Mouse (Mus musculus) right cerebral cortex, postnatal 4 days (tissue): ENCODE measurements around the gene B3galt6.
A peak's percentile ranks its signal among the peaks of the same experiment; 100 is the strongest.

Experiments
- DNase-seq: peaks from one replicate; pipeline ENCODE4 v3.0.0-alpha.2; 2022

B3galt6 gene

DNA sequence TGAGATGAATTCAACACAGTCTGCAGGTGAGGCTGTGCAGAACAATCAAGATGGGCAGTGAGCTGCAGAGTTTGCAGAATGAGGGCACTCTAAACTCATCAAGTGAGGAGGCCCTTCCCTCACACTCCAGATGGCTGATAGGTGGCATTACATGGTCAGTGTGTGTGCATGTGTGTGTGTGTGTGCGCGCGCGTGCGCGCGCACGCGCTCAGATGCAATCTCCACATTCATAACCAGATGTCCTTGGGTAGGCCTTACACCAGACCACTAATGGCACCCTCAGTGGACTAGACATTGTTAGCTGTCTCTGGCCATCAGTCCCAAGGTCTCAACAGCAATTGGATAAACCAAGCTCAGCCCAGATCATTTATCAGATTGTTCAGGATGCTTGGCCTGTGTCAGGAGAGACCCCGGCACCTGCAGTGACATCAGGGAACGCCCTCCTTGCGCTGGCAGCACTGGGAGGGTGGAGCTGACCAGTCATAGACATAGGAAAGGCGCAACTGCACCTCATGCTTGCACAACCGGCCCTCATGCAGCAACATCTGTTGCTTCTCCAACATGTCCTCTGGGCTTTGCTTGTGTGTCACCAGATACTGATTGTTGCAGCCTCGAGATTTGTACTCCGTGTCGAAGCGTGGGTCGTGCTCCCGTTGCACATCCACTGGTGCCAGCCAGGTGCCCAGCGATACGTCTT, 1.1 kb downstream of the B3galt6 start:
- DNase-seq, result no peak

DNA sequence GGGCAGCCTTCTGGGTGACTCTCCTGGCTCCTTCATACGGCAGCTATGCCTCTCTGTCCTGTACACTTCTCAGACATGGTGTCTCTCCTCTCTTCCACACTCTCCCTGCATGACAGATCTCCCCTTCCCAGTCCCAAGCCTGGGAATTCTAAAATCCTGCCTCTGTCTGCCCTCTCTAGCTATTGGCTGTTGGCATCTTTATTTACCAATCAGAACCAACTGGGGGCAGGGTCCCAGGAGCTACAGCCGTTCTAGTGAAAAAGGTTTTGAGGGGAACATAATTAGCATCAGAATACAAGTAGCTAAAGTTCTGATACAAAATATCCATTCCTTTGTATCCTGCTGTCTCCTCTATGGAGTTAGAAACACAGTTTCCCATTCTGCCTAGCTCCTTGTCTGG, 8.7 kb downstream of the B3galt6 start:
- DNase-seq, result no peak

DNA sequence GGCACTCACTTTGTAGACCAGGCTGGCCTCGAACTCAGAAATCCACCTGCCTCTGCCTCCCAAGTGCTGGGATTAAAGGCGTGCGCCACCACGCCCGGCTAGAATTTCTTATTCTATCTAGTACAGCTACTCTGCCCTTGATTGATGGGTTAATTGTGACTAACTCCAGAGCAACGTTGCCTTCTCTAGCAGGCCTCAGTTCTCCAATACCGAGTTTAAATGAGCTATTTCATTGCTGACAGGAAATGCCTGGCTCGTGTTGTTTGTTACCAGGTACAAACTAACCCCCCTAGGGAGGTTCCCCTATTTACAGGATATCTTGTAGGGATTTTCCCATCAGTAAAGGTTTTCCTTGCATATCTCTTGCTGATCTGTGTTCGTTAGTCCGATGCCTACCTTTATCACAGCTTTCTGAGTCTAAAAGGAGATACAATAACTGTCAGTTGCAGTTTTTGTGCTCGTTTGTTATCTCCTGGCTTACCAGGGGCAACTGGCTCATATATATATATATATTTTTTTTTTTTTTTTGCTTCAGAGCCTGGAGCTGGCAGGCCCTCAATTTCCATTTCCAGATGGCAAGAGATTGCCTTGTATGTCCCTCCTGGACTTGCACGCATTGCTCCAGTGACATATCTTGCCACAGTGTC, 10.9 kb downstream of the B3galt6 start:
- no peak for DNase-seq

DNA sequence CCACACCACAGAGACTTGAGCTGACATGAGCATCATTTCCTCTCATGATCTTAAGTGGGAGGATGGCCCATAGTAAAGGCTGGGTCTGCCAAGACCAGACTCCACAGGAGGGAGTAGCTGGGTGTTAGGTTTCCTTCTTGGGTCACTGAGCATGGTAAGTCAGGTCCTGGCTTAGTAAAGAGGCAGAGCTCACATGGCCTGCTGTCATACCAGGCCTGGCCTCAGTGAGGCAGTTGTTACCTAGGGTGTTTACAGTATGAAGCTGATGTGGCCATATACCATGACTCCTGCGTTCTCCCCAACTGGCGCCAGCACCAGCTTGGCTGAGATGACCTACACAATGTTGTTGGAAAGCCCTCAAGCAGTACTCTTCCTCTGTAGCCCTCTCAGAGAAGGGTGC, 19.2 kb downstream of the B3galt6 start:
- no peak for DNase-seq

DNA sequence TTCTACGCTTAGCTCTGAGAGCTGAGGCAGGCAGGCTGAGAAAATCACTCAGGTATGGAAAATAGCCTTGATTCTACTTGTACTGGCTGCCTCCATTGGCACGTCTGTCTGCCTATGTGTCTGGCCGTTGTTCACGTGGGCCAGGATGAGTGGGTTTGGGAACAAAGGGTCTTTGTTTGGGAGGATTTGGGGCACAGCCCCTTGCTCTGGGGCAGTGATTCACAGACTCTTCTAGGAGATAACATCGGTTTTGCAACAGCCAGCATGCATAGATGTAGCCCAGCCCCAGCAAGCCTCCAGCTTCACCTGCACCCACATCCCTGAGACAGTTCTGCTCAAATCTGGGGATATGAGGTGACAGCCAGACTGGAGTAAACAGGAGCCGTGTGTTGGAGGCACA, 19.8 kb downstream of the B3galt6 start:
- DNase-seq, result no peak

DNA sequence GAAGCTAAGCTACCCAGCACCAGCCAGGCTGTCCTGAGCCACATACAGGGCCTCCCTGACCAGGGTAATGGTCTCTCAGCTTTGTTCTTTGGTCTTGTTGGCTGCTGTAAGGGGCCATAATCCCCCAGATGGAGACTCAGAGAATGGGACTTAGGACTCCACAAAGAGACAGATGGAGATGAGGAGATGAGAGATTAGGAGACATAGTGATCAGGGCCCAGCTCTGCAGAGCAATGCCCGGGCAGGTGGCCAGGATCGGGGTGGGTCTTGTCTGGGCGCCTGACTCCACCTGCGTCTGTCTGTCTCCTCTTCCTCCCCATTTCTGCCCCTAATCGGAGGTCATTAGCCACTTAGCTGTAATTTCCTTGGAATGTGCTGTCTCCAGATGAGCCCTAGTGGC, 22.2 kb downstream of the B3galt6 start:
- DNase-seq, result no peak

DNA sequence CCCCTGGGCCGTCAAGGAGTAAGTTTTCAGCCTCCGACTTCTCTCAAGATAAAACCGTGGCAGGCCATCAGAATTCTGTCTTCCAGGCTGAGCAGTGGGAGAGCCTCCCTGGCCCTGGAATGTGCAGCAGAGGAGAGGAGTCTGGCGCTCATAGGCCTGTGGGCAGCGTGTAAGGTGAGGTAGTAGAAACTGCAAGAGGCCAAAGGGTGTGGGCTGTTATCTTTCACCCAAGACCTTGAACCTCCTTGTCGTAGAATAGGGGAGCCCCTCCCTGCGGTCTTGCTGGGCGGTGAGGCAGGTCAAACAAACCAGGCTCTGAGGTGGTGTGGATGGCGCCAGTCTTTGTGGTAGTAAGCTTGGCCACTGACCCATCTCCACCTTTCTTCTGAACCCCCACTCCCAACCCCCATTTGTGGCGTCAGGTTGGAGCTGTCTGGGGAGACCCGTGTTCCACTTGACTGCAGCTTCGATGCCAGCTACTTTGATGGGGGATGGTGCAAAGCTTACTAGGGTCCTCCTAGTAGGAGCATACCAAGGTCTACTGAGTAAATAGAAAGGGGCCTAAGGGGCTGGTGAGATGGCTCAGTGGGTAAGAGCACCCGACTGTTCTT, 23.3 kb downstream of the B3galt6 start:
- no peak for DNase-seq

DNA sequence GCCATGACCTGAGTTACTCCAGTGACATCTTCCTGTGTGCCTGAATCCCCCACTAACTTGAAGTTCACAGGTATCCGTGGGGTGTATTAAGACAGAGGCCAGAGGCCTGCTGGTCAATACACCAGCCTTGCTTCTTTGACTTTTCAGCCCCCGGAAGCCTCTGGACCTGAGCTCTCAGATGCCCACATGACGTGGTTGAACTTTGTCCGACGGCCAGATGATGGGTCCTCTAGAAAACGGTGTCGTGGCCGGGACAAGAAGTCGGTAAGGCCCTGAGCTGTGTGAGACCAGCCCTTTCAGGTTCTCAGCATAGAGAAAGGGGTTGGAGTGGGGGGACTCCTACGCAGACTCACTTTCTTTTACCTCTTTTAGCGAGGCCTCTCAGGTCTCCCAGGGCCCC, 28.1 kb downstream of the B3galt6 start:
- no peak for DNase-seq

DNA sequence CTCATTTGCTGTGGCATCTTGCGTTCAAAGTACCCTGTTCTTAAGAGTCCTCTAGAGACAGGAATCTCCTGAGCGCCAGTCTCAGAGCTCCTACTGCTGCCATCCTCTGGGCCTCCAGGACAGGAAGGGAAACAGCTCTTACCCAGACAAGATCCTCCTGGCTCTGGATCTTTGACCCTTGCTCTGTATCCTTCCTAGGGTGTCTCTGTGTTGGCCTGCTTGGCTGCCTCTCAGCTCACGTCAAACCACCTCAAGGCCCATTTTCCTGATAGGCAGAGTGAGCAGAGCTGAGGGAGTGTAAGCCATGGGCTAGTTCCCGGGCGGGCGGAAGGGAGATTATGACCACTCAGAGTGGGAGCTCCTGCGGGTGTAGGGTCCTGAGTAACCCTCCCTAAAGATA, 29.3 kb downstream of the B3galt6 start:
- DNase-seq, result no peak

DNA sequence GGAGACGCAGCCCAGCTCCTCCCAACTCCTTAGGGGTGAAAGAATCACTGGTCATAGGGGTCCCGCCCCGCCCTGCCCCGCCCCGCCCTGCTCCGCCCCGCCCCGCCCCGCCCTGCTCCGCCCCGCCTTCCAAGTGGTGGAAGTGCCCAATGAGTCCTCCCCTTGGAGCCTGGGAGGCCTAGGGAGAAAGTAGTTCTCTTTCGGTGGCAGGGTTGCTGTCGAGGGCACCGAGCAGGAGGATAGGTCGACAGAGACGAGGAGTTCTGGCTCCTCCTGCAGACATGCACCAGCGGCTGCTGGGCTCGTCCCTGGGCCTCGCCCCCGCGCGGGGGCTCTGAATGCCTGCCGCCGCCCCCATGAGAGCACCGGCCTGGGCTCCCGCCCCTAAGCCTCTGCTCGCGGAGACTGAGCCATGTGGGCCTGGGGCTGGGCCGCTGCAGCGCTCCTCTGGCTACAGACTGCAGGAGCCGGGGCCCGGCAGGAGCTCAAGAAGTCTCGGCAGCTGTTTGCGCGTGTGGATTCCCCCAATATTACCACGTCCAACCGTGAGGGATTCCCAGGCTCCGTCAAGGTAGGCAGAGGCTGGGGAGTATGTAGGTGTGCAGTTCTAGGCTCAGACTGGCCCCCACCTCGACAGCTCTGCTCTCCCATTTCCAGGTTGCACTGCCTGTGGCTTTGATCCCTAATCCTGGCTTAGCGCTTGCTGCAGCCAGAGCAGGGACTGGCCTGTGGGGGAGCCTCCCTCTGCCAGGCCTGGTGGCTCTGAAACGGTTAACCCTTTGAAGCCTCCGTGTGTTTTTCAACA, 30.1 kb downstream of the B3galt6 start, which contains the start of gene C1qtnf12:
C1qtnf12 (plus strand) TSS at position 152 of the 805 bp plus-strand sequence.
- peak; percentile 25 for DNase-seq

DNA sequence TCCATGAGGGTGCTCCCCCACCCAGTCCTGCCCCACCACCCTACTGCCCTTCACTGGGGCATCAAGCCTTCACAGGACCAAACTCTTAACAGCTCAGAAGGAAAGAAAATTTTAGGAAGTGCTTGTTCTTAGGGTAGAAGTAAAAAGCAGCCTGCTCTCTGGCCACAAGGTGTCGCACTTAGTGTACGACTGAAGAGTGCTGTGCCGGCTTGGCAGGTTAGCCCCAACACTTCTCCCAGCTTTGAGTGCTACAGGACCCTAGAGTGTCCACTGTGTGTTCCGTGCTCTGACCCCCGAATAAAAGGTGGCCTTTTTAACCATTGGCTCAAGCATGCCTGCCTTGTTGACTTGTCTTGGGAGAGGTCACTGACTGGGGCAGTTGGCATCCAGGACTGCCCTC, 33.2 kb downstream of the B3galt6 start:
- peak; percentile 75 for DNase-seq

DNA sequence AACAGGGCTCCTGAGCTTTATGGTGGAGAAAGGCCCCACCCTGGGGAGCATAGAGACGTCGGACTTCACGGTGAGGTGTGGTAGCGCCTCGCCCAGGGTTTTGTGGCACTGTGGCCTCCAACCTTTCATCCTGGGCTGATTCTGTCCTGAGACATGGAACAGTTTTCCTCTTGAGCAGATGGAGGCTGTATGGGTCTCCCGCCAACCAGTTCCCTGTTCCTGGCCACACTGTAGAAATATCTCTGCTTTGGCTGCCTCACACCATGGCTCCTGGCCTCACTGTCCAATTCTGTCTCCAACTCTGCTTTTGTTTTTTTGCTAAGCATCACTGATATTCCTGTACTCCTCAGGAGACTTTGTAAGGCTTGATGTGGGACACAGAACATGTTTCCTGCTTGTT, 37.0 kb downstream of the B3galt6 start:
- no peak for DNase-seq

DNA sequence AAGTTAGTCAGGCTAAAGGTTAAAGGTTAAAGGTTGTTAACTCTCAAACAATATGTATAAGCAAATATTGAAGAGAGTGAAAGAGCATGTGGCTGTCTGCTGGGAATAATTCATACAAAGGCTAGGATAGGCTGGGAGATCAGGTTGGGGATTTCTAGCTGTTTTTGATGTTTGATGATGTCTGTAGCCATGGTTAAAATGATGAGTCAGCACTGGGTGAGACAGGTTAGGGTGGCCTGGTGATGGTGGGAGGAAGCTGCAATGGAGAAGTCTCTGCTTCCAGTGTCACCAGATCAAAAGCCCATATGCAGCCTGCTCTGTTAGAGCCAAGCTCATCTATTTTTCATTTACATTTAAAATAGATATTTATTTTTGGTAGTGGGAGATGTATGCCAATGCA, 45.4 kb downstream of the B3galt6 start:
- no peak for DNase-seq

DNA sequence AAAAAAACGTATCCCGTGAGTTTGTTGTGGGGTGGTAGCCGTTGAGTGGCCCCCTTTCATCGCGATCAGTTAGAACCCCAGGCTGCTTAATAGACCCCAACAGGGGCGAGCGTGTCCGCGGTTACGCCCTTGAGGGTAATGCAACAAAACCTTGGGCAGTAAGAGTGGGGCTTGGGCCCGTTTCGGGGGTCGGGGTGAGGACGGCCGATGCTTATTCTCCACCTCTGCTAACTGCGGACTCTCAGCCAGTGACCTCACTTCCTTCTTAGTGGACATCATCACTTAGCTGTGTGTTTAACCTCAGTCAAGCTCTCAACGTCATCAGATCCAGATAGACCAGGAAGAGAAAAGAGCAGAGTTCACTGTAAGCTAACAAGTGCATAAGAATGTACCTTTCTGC, 48.2 kb downstream of the B3galt6 start:
- no peak for DNase-seq

DNA sequence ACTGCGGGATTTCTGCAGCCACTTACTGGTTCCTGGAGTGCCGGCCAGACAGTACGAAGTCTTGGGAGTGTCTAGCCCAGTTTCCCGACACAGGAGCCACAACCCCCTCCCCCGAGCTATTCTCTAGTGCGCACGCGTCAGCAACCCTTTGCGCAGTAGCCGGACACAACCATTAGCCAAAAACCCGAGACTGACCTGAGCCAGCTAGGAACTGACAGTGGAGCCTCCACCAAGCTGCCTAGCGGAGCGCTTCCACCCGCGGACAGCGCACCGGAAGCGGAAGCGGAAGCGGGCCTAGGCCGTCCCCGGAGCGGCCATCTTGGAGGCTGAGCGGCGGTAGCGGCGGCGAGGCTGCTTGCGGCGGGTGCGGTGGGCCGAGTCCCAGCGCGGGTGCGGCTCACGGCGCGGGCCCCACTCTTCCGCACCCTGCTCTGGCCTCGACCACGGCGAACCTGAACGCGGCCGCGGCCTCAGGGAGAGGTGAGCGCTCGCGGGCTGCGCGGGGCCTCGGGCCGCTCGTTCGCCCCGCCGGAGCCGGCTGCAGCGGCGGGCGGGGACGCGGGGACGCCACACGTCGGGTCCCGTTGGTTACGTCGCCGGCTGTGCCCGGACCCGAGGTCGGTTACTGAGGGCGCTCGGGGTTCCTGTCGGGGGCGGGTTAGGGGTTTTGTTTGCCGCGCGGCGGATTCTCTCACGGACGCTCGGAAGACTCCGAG, 48.8 kb downstream of the B3galt6 start, which contains the start of gene Ube2j2:
Ube2j2 (plus strand) TSS at position 298 of the 716 bp plus-strand sequence.
- peak; percentile 93 for DNase-seq

DNA sequence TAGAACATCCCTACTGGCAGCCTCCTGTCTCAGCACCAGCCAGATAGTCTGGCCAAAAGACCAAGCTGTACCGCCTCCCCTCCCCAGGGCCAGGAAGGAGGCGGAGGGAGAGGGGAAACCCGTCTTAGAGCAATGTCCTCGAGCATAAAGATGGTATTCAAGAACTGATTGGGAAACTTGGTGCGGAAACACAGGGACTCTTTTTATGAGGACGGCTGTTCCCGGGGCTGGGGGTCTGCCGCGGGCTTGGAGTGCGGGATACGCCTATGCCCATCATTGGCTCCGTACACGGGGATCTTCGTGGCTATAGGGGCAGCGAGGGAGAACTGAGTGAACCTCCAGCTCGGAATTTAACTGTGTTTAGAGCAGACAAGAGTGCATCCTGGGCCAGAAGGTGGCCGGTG, 49.4 kb downstream of the B3galt6 start:
- no peak for DNase-seq
